Mouse (Mus musculus) heart, adult 2 months (tissue): ENCODE measurements at regions not wholly inside any gene's neighbourhood (a gene's known extent, or its start where the extent isn't known, plus 50 kb on each side); places are given as distances from the start of the nearest gene placed in this dataset.

Experiments used
- DNase-seq, 2 experiments: peaks; one replicate each; pipeline ENCODE4 v3.0.0; 2021
- H3K27ac ChIP-seq: fragments of 200-600 bp; 2 replicates; pipeline ENCODE4 v1.8.1; 2022
- H3K27me3 ChIP-seq: fragments of 200-500 bp; 2 replicates; pipeline ENCODE4 v1.6.1; 2012; ENCODE audit warnings: mild to moderate bottlenecking, low read length, inconsistent platforms, mixed read lengths; ENCODE audit not compliant: control insufficient read depth, insufficient read depth
- H3K36me3 ChIP-seq: fragments of 200-500 bp; 2 replicates; pipeline ENCODE4 v1.6.1; 2012; ENCODE audit warnings: low read length, inconsistent platforms; ENCODE audit not compliant: control insufficient read depth, insufficient read depth
- H3K4me1 ChIP-seq: fragments of 200-500 bp; 2 replicates; pipeline ENCODE4 v1.6.1; 2011; ENCODE audit warnings: low read length; ENCODE audit not compliant: control insufficient read depth, insufficient read depth
- H3K4me3 ChIP-seq: fragments of 200-600 bp; 2 replicates; pipeline ENCODE4 v1.8.1; 2022
- H3K79me2 ChIP-seq: fragments of 200-500 bp; replicated peaks from 2 replicates; pipeline ENCODE4 v1.6.1; 2012; ENCODE audit warnings: mild to moderate bottlenecking, inconsistent platforms, low read length, moderate library complexity, mixed read lengths; ENCODE audit not compliant: control insufficient read depth, insufficient read depth
- H3K9ac ChIP-seq: fragments of 200-500 bp; 2 replicates; pipeline ENCODE4 v1.6.1; 2012; ENCODE audit warnings: low read depth, mild to moderate bottlenecking, control low read depth, inconsistent platforms, low read length, mixed read lengths
- CTCF ChIP-seq: fragments of 200-600 bp; IDR thresholded peaks from 2 replicates; pipeline ENCODE4 v1.8.1; 2022; ENCODE audit warnings: antibody characterized with exemption, mild to moderate bottlenecking, moderate library complexity
- EP300 ChIP-seq: fragments of 200-500 bp; IDR thresholded peaks from 2 replicates; pipeline ENCODE4 v1.6.1; 2011; ENCODE audit warnings: low read depth, low read length, control low read depth; ENCODE audit not compliant: insufficient read depth
- POLR2A ChIP-seq: fragments of 200-500 bp; IDR thresholded peaks from 2 replicates; pipeline ENCODE4 v1.6.1; 2011; ENCODE audit warnings: mild to moderate bottlenecking, low read depth, low read length, control low read depth; ENCODE audit not compliant: insufficient read depth
- WGBS: fragments of 180-500 bp; shearing (Covaris S2); methylation state at CpG from one replicate; pipeline ENCODE4 v1.1.7; 2018; 5-methylcytosine and 5-hydroxymethylcytosine counted together
- intact Hi-C: fragments of 180-260 bp; cut with DNase I; formaldehyde crosslinking; loops from one replicate; pipeline ENCODE4 v1.15.1; 2025

GRCm38 (mm10) chr13:107571539-107571938 is 472.7 kb upstream of the Smim15 start:
- no peak overlapping the region for H3K27ac ChIP-seq
- no peak overlapping the region for H3K4me3 ChIP-seq
- H3K4me1 ChIP-seq: peaks cover 5% of the 10 kb centered on the region
- intact Hi-C loops: no loop called here
- WGBS: 44% methylated on average over 10 of the region's 10 CpGs
- TF ChIP-seq EP300 (no peak), POLR2A (no peak), CTCF (no peak)
- H3K9ac ChIP-seq: no peak overlapping the region
- H3K36me3 ChIP-seq: no peaks in the 10 kb centered on the region
- no peak for DNase-seq
- no peaks in the 10 kb centered on the region for H3K79me2 ChIP-seq
- H3K27me3 ChIP-seq: no peaks in the 10 kb centered on the region

- TF ChIP-seq CTCF (no peak), EP300 (no peak), POLR2A (no peak)
- Histone ChIP-seq H3K4me1 (peaks cover 5% of the 10 kb centered on the region), H3K9ac (no peak overlapping the region), H3K27me3 (no peaks in the 10 kb centered on the region), H3K36me3 (no peaks in the 10 kb centered on the region), H3K4me3 (no peak overlapping the region), H3K27ac (no peak overlapping the region), H3K79me2 (no peaks in the 10 kb centered on the region)
- intact Hi-C loops: no loop called here
- no peak for DNase-seq
- WGBS: 62% methylated on average over 2 of the region's 2 CpGs
These were observed 474.8 kb upstream of the Smim15 start for GRCm38 (mm10) chr13:107569477-107569876.

GRCm38 (mm10) chr13:107568701-107569121 is 475.5 kb upstream of the Smim15 start:
- 26% methylated on average over 7 of the region's 7 CpGs for WGBS
- no peaks in the 10 kb centered on the region for H3K79me2 ChIP-seq
- no peaks in the 10 kb centered on the region for H3K27me3 ChIP-seq
- H3K9ac ChIP-seq: no peak overlapping the region
- no peak for TF ChIP-seq EP300
- no peak for TF ChIP-seq CTCF
- no peak for TF ChIP-seq POLR2A
- H3K27ac ChIP-seq: no peak overlapping the region
- H3K4me1 ChIP-seq: peaks cover 5% of the 10 kb centered on the region
- H3K4me3 ChIP-seq: no peak overlapping the region
- intact Hi-C loops: no loop called here
- peak in 1 of 2 experiments; percentile 7 for DNase-seq
- no peaks in the 10 kb centered on the region for H3K36me3 ChIP-seq

- H3K27me3 ChIP-seq: no peaks in the 10 kb centered on the region
- no peak overlapping the region for H3K4me3 ChIP-seq
- H3K79me2 ChIP-seq: no peaks in the 10 kb centered on the region
- DNase-seq: no peak
- intact Hi-C loops: no loop called here
- TF ChIP-seq POLR2A: no peak
- no peak for TF ChIP-seq CTCF
- no peak for TF ChIP-seq EP300
- 74% methylated on average over 1 of the region's 1 CpGs for WGBS
- no peak overlapping the region for H3K27ac ChIP-seq
- H3K4me1 ChIP-seq: no peaks in the 10 kb centered on the region
- H3K9ac ChIP-seq: no peak overlapping the region
- no peaks in the 10 kb centered on the region for H3K36me3 ChIP-seq
These were observed 481.8 kb upstream of the Smim15 start for GRCm38 (mm10) chr13:107562463-107562862.

GRCm38 (mm10) chr13:107561529-107561928 is 482.7 kb upstream of the Smim15 start:
- DNase-seq: no peak
- no peak overlapping the region for H3K9ac ChIP-seq
- H3K79me2 ChIP-seq: no peaks in the 10 kb centered on the region
- TF ChIP-seq POLR2A: no peak
- no peak for TF ChIP-seq CTCF
- no peak for TF ChIP-seq EP300
- no peak overlapping the region for H3K27ac ChIP-seq
- H3K27me3 ChIP-seq: no peaks in the 10 kb centered on the region
- no peaks in the 10 kb centered on the region for H3K36me3 ChIP-seq
- 87% methylated on average over 2 of the region's 2 CpGs for WGBS
- intact Hi-C loops: no loop called here
- no peaks in the 10 kb centered on the region for H3K4me1 ChIP-seq
- H3K4me3 ChIP-seq: no peak overlapping the region

DNA sequence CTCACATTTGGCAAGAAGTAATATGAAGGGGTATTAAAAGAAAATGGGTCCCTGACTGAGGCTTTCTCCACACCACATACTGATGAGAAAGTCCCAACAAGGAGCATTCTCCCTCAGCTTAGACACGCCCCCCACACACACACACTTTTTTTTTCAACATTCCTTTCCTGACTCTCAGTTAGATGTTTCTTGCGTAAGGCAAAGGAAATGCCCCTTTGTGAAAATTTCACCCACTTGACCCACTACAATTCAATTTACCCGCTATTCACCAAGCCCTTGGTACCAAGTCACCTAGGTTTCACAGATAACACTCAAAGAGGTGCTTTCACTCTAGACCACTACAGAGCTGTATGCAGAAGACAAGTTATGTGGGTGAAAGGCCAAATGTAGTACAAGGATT is 488.3 kb upstream of the Smim15 start:
- 79% methylated on average over 3 of the region's 3 CpGs for WGBS
- no peak for TF ChIP-seq EP300

More for the DNA sequence above, 488.3 kb upstream of the Smim15 start:
- H3K4me3 ChIP-seq: no peak overlapping the region
- intact Hi-C loops: no loop called here
- no peaks in the 10 kb centered on the region for H3K4me1 ChIP-seq
- H3K36me3 ChIP-seq: no peaks in the 10 kb centered on the region
- no peaks in the 10 kb centered on the region for H3K27me3 ChIP-seq
- H3K9ac ChIP-seq: no peak overlapping the region
- H3K27ac ChIP-seq: no peak overlapping the region
- no peak for DNase-seq
- H3K79me2 ChIP-seq: no peaks in the 10 kb centered on the region
